Mouse (Mus musculus) heart, postnatal 0 days (tissue): ENCODE data around the gene Plxdc1.

ENCODE experiments used
- CTCF ChIP-seq: IDR thresholded peaks from 2 replicates; pipeline ENCODE4 v1.5.1; 2016; ENCODE audit warnings: antibody characterized with exemption, control low read depth, low read depth
- EP300 ChIP-seq: IDR thresholded peaks from 2 replicates; pipeline ENCODE4 v1.6.1; 2016; ENCODE audit warnings: antibody characterized with exemption, low read depth

GRCm38 (mm10) chr11:98018222-98018621, 32.0 kb upstream of the Plxdc1 start:
- TF ChIP-seq CTCF (no peak), EP300 (no peak)
